Mouse (Mus musculus) forebrain, embryonic 11.5 days (tissue): ENCODE data around the gene Cst6. TPM values are rescaled to one million over a fixed set of nuclear protein-coding genes. Genes with fewer than 3 reads are reported as not detected.

Experiments
- ATAC-seq: fragments of 200-750 bp; cut with Nextera tagmentation; replicated peaks from 2 replicates; pipeline ENCODE4 v1.8.0; 2017; ENCODE audit warnings: moderate TSS enrichment; ENCODE audit not compliant: low FRiP score
- DNase-seq: peaks from one replicate; pipeline ENCODE4 v3.0.0-alpha.2; 2017; ENCODE audit warnings: low spot score
- H3K27ac ChIP-seq: fragments of 300-500 bp; sonication (generic); 2 replicates; pipeline ENCODE4 v1.5.1; 2014; ENCODE audit warnings: low read depth, low read length
- H3K27me3 ChIP-seq: fragments of 300-500 bp; sonication (generic); 2 replicates; pipeline ENCODE4 v1.6.1; 2014; ENCODE audit warnings: mild to moderate bottlenecking, low read length, mixed read lengths; ENCODE audit not compliant: control insufficient read depth, insufficient read depth
- H3K36me3 ChIP-seq: fragments of 300-500 bp; sonication (generic); 2 replicates; pipeline ENCODE4 v1.6.1; 2014; ENCODE audit warnings: mild to moderate bottlenecking, low read length, moderate library complexity, mixed read lengths; ENCODE audit not compliant: control insufficient read depth, insufficient read depth
- H3K4me1 ChIP-seq: fragments of 300-500 bp; sonication (generic); replicated peaks from 2 replicates; pipeline ENCODE4 v1.6.1; 2014; ENCODE audit warnings: low read length, mixed read lengths; ENCODE audit not compliant: control insufficient read depth, insufficient read depth
- H3K4me2 ChIP-seq: fragments of 300-500 bp; sonication (generic); 2 replicates; pipeline ENCODE4 v1.6.1; 2014; ENCODE audit warnings: low read depth, mild to moderate bottlenecking, low read length, moderate library complexity, mixed read lengths; ENCODE audit not compliant: severe bottlenecking
- H3K4me3 ChIP-seq: fragments of 300-500 bp; sonication (generic); 2 replicates; pipeline ENCODE4 v1.5.1; 2014; ENCODE audit warnings: low read depth, low read length
- H3K9ac ChIP-seq: fragments of 300-500 bp; sonication (generic); 2 replicates; pipeline ENCODE4 v1.6.1; 2014; ENCODE audit warnings: low read length
- H3K9me3 ChIP-seq: fragments of 300-500 bp; sonication (generic); 2 replicates; pipeline ENCODE4 v1.6.1; 2016; ENCODE audit warnings: low read length, mixed read lengths; ENCODE audit not compliant: control insufficient read depth
- WGBS: fragments of 180-500 bp; shearing (Covaris S2); extraction: QIAGEN DNeasy Blood & Tissue Kit; methylation state at CpG from one replicate; pipeline ENCODE4 v1.1.7; 2014; 5-methylcytosine and 5-hydroxymethylcytosine counted together
- polyA plus RNA-seq: library from polyadenylated mRNA; unstranded; fragments of >200 nt; fragmentation: Nextera tagmentation; extraction: Ambion mirVana; gene quantifications from 2 replicates; pipeline ENCODE4 v1.2.1, GENCODE M21; 2014

The Cst6 gene
- polyA plus RNA-seq, 1 experiment from 2014 or later, result 0.83 TPM

- DNase-seq (no peak), ATAC-seq (no peak)
- H3K4me3 ChIP-seq, result no peak overlapping the region
- 92% methylated on average over 8 of the region's 8 CpGs for WGBS
- peaks cover 12% of the 10 kb centered on the region; the same call in 1 of the 2 replicates for H3K4me1 ChIP-seq
- no peak overlapping the region for H3K9ac ChIP-seq
- H3K27me3 ChIP-seq, result no peaks in the 10 kb centered on the region
- H3K27ac ChIP-seq, result no peak overlapping the region
- peaks cover 33% of the 10 kb centered on the region; the same call in 1 of the 2 replicates for H3K36me3 ChIP-seq
- H3K9me3 ChIP-seq, result no peaks in the 10 kb centered on the region
- H3K4me2 ChIP-seq, result no peak overlapping the region
Observed at GRCm38 (mm10) chr19:5384715-5385114, 35.3 kb upstream of the Cst6 start.

- H3K4me2 ChIP-seq, result no peak overlapping the region
- 94% methylated on average over 12 of the region's 12 CpGs for WGBS
- no peaks in the 10 kb centered on the region for H3K27me3 ChIP-seq
- no peak overlapping the region for H3K9ac ChIP-seq
- ATAC-seq (no peak), DNase-seq (no peak)
- H3K36me3 ChIP-seq, result peaks cover 39% of the 10 kb centered on the region
- peaks cover 10% of the 10 kb centered on the region; the same call in 1 of the 2 replicates for H3K4me1 ChIP-seq
- H3K27ac ChIP-seq, result no peak overlapping the region
- no peaks in the 10 kb centered on the region for H3K9me3 ChIP-seq
- no peak overlapping the region for H3K4me3 ChIP-seq
Observed at GRCm38 (mm10) chr19:5383326-5383725, 34.0 kb upstream of the Cst6 start.

GRCm38 (mm10) chr19:5377446-5377845 is 28.1 kb upstream of the Cst6 start:
- 90% methylated on average over 1 of the region's 1 CpGs for WGBS
- no peak overlapping the region for H3K4me3 ChIP-seq
- no peak overlapping the region for H3K4me2 ChIP-seq
- DNase-seq, result no peak
- H3K9me3 ChIP-seq, result no peaks in the 10 kb centered on the region
- no peak overlapping the region for H3K9ac ChIP-seq
- H3K27me3 ChIP-seq, result no peaks in the 10 kb centered on the region
- no peak overlapping the region for H3K27ac ChIP-seq
- H3K4me1 ChIP-seq, result no peaks in the 10 kb centered on the region
- ATAC-seq, result no peak
- H3K36me3 ChIP-seq, result peaks cover 21% of the 10 kb centered on the region

GRCm38 (mm10) chr19:5374748-5375147 is 25.4 kb upstream of the Cst6 start:
- Histone ChIP-seq H3K4me2 (no peak overlapping the region), H3K36me3 (peaks cover 20% of the 10 kb centered on the region), H3K4me3 (no peak overlapping the region), H3K9me3 (no peaks in the 10 kb centered on the region), H3K27me3 (no peaks in the 10 kb centered on the region), H3K4me1 (no peaks in the 10 kb centered on the region), H3K27ac (no peak overlapping the region), H3K9ac (no peak overlapping the region)
- 83% methylated on average over 4 of the region's 4 CpGs for WGBS
- ATAC-seq, result no peak
- DNase-seq, result no peak

- no peak overlapping the region for H3K9ac ChIP-seq
- WGBS, result 91% methylated on average over 4 of the region's 4 CpGs
Observed at GRCm38 (mm10) chr19:5374177-5374576, 24.8 kb upstream of the Cst6 start.

GRCm38 (mm10) chr19:5372724-5373123 is 23.4 kb upstream of the Cst6 start:
- peaks cover 4% of the 10 kb centered on the region; the same call in 1 of the 2 replicates for H3K4me1 ChIP-seq
- H3K27me3 ChIP-seq, result no peaks in the 10 kb centered on the region
- no peak overlapping the region for H3K4me3 ChIP-seq
- peaks cover 20% of the 10 kb centered on the region; the same call in 1 of the 2 replicates for H3K36me3 ChIP-seq
- H3K9me3 ChIP-seq, result no peaks in the 10 kb centered on the region
- WGBS, result 92% methylated on average over 7 of the region's 7 CpGs
- H3K4me2 ChIP-seq, result no peak overlapping the region
- no peak for DNase-seq
- no peak overlapping the region for H3K27ac ChIP-seq
- ATAC-seq, result no peak
- no peak overlapping the region for H3K9ac ChIP-seq

More at GRCm38 (mm10) chr19:5374177-5374576, 24.8 kb upstream of the Cst6 start:
- H3K4me2 ChIP-seq, result no peak overlapping the region
- H3K27me3 ChIP-seq, result no peaks in the 10 kb centered on the region
- no peak overlapping the region for H3K4me3 ChIP-seq
- no peak overlapping the region for H3K27ac ChIP-seq
- DNase-seq (no peak), ATAC-seq (no peak)
- peaks cover 22% of the 10 kb centered on the region for H3K36me3 ChIP-seq
- H3K4me1 ChIP-seq, result no peaks in the 10 kb centered on the region
- no peaks in the 10 kb centered on the region for H3K9me3 ChIP-seq

GRCm38 (mm10) chr19:5370932-5371331 is 21.6 kb upstream of the Cst6 start:
- H3K36me3 ChIP-seq, result peaks cover 20% of the 10 kb centered on the region; the same call in 1 of the 2 replicates
- H3K27ac ChIP-seq, result no peak overlapping the region
- DNase-seq (no peak), ATAC-seq (no peak)
- no peak overlapping the region for H3K4me3 ChIP-seq
- no peak overlapping the region for H3K4me2 ChIP-seq
- H3K4me1 ChIP-seq, result peaks cover 7% of the 10 kb centered on the region; the same call in 1 of the 2 replicates
- WGBS, result 89% methylated on average over 3 of the region's 3 CpGs
- no peaks in the 10 kb centered on the region for H3K27me3 ChIP-seq
- H3K9ac ChIP-seq, result no peak overlapping the region
- no peaks in the 10 kb centered on the region for H3K9me3 ChIP-seq

GRCm38 (mm10) chr19:5367455-5367854 is 18.1 kb upstream of the Cst6 start:
- 14% methylated on average over 11 of the region's 11 CpGs for WGBS
- peak overlapping the region; percentile 84 for H3K27ac ChIP-seq

GRCm38 (mm10) chr19:5367053-5367359 is 17.6 kb upstream of the Cst6 start, which contains the start of gene Banf1:
TSS of gene Banf1 (minus strand) at chr19:5367168.
- peak within 1 kb of the TSS; percentile 89 for H3K9ac ChIP-seq
- peak within 1 kb of the TSS; percentile 91 for H3K4me2 ChIP-seq
- peaks cover 17% of the 10 kb centered on the region for H3K36me3 ChIP-seq
- peak within 1 kb of the TSS; percentile 92 for H3K4me3 ChIP-seq
- H3K27me3 ChIP-seq, result no peaks in the 10 kb centered on the region
- under 1% methylated on average over 33 of the region's 33 CpGs for WGBS
- ATAC-seq (no peak), DNase-seq (no peak)
- peak within 1 kb of the TSS; percentile 84 for H3K27ac ChIP-seq
- H3K9me3 ChIP-seq, result no peaks in the 10 kb centered on the region
- H3K4me1 ChIP-seq, result peaks cover 10% of the 10 kb centered on the region

More at GRCm38 (mm10) chr19:5367455-5367854, 18.1 kb upstream of the Cst6 start:
- Histone ChIP-seq H3K36me3 (peaks cover 18% of the 10 kb centered on the region), H3K9ac (peak overlapping the region; percentile 89), H3K9me3 (no peaks in the 10 kb centered on the region), H3K4me3 (peak overlapping the region; percentile 92), H3K4me1 (peaks cover 10% of the 10 kb centered on the region), H3K27me3 (no peaks in the 10 kb centered on the region), H3K4me2 (peak overlapping the region; percentile 91)
- ATAC-seq (no peak), DNase-seq (no peak)
